Mouse (Mus musculus) adrenal gland, adult 2 months (tissue): ENCODE results near the gene Gna14. TPM values are rescaled to one million over a fixed set of nuclear protein-coding genes. Genes with fewer than 3 reads are reported as not detected.
A peak's percentile ranks its signal among the peaks of the same experiment; 100 is the strongest.

Experiments
- DNase-seq: peaks from one replicate; pipeline ENCODE4 v3.0.0; 2021
- polyA plus RNA-seq: library from polyadenylated mRNA; depleted of rRNA; stranded (reverse); fragments of >200 nt; gene quantifications from 2 replicates; pipeline ENCODE4 v1.2.3, GENCODE M21; 2012
- total RNA-seq, 2 experiments: library from RNA; stranded (reverse); gene quantifications; 2 replicates each; pipeline ENCODE4 v1.2.3; 2021

Gene Gna14
- total and polyA plus RNA-seq, 3 experiments, result 27.4 to 40.9 (median 31.1) TPM

GRCm38 (mm10) chr19:16510343-16511080 is 75.0 kb downstream of the Gna14 start:
- no peak for DNase-seq

DNA sequence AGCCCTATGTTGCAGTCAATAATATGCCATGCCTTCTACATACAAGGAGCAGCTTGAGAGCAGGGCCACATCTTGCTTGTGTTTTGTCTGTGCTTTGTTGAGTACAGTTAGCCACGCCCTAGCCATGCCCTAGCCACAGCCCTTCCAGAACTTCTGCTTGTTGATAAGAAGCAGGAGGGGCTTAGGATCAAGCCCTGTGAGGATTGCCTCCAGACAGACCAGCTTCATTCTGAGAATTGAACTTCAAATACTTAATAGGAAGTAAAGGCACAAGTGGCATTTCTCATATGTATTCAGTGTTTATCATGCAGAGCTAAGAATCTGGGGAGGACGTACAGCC is 75.5 kb downstream of the Gna14 start:
- DNase-seq, result no peak

GRCm38 (mm10) chr19:16514201-16514600 is 78.6 kb downstream of the Gna14 start:
- no peak for DNase-seq

DNA sequence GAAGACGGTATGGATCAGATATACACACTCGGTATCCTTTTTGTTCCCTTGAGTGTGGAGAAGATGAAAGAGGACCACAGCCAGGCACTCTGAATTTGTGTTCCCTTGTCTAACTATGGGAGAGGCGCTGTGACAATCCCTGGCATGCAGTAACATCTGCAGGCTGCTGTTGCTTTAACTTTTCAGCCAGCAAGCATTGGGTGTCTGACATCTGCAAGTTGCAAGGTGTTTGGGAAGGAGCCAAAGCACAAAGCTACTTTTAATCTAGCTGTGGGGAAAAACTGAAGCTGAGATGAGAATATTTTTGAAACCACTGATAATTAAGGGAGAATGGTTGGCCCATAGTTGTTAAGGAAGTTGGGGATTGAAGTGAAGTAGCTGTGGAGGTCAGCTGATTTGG is 83.0 kb downstream of the Gna14 start:
- DNase-seq, result no peak

- no peak for DNase-seq
Observed at GRCm38 (mm10) chr19:16520608-16521007, 85.0 kb downstream of the Gna14 start.

DNA sequence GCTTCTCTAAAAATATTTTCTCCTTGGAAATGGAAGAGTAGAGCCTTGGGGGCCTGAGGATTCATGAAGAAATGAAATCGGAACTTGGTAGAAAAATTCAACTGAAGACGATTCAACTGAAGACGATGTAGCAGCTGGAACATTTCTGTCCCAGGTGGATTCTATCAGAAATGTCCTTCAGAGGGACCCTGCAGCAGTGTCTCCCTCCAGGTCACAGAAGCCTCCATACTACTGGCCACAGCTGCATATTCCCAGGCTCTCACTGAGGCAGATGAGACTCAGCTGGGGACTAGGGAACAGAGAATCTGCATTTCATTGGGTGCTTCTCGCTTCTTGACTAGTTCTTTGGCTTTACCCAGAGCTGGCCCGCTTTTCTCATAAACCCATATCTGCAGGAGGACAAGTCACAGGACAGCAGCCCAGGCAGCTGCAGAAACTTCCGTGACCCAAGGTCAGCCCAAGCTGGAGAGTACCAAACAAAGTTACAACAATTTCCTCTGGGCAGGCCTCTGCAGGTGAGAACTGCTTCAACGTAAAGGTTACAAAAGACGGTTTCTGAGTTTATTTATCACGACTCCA is 90.8 kb downstream of the Gna14 start:
- peak; percentile 11 for DNase-seq

GRCm38 (mm10) chr19:16527031-16527430 is 91.5 kb downstream of the Gna14 start:
- no peak for DNase-seq

DNA sequence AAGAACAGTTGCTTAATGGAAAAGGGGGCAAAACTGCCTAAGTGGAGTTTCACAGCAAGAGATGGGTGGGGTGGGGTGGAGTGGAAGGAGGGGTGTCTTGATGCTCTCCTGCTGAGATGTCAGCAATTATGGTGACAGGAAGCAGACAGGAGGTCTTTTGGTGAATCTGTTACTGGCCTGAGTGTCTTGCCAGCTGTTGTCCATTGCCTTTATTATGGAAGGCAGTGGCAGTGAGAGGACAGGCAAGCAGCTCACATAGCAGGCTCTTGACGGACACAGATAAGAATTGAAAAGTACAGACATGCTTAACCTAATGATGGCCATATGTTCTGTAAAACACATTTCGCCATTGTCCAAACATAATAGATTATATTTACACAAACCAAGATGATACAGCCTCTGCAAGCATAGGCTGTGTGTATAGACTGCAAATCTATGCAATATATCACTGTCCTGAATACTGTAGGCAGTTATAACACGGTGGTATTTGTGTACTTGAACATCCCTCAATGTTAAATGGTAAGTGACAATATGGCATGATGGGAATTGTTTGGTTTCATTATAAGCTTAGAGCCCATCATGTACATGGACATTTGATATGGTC is 92.8 kb downstream of the Gna14 start:
- DNase-seq, result no peak

DNA sequence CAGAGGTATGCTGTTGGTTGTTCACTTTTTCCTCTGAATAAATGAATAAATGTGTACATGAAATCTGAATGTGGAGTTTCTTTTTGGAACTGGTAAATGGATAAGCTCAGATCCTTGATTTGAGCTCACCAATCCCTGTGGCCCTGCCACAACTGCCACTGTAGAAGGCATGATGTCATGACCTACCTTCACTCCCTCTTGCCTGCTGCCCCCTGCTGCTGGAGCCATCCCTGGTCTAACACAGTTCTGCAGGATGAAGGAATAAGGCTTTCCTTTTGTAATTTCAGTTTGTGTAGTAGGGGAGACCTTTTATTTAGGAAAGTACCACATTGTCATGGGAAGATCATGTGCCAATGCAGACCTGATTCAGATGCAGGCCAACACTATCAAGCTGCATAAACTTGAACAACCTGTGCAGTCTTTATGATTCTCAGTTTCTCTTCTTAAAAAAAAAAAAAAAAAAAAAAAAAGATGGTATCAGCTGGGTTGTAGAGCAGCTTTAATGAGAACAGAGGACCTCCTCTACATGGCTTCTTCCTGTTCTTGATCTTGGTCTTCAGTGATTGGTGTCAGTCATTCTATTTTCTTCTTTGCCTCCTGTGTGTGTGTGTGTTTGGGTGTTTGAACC is 93.8 kb downstream of the Gna14 start:
- DNase-seq, result peak; percentile 68

DNA sequence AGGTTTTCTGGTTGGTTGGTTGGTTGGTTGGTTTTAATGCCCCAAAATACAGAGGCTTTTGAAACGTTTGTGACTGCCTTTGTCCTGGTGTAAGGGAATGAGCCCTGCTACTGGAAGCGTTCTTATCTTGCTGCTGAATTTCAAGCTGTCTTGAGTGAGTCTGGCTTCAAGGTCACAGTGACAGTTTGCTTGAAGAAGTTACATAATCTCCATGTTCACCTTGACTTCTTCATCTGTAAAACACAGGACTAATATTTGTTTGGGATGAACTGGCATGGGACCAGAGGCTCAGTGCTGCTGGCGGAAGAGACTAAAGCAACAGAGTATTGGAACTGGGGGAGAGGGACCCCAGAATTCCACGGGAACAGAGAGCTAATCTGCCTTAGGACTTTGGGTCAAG is 94.4 kb downstream of the Gna14 start:
- DNase-seq, result peak; percentile 48

DNA sequence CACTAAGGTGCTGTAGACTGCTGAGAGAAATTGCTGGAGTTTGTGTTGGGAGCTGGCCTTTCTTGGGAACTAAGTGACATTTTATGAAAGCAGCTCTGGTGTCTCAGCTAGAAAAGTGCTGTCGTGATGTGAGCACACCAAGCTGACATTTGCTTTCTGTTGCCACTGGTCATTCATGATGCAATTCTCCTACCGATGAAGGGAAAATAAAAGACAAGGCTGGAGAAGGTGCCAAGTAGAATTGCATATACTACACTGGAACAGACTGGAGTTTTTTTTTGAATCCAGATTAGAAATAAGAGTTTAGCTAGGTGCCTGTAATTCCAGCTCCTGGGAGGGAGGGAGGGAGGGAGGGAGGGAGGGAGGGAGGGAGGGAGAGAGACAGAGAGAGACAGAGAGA is 98.7 kb downstream of the Gna14 start:
- no peak for DNase-seq

DNA sequence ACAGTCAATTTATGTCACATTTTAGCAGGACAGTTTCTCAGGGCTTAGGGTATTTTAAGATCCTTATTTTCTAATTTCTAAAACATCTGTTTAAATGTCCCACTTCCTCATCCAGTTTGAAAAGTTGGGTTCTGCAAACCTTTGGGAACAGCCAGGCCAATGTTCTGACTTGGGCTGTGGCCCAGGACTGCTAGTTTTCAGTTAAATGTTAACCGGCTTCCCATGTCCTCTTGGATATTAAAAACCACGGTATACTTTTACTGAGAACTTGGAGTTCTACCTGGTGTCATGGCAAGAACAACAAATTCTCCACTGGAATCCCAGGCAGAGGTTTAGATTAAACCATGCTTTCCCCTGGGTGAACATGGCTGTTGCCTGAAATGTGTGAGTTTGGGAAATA is 102.9 kb downstream of the Gna14 start:
- no peak for DNase-seq

DNA sequence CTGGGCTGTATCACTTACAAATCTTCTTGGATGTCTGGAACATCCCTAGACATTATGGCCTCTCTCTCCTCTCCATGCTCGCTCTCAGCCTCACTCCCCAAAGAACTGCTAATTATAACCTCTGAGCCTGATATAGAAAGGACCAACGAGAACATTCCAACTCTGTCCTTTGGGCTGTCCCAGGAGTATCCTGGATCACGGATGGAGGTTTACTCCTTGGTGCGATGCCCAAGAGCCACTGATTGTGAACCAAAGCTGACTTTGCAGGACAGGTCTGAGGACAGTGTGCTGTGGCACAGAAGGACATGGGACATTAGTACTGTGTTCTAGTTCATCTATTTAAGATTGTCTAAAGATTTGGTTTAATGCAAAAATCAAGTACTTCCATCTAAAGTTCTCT is 108.1 kb downstream of the Gna14 start:
- DNase-seq, result no peak

GRCm38 (mm10) chr19:16556988-16557387 is 121.4 kb downstream of the Gna14 start:
- no peak for DNase-seq

GRCm38 (mm10) chr19:16557971-16558370 is 122.4 kb downstream of the Gna14 start:
- DNase-seq, result no peak

- no peak for DNase-seq
Observed at GRCm38 (mm10) chr19:16558570-16558969, 123.0 kb downstream of the Gna14 start.

DNA sequence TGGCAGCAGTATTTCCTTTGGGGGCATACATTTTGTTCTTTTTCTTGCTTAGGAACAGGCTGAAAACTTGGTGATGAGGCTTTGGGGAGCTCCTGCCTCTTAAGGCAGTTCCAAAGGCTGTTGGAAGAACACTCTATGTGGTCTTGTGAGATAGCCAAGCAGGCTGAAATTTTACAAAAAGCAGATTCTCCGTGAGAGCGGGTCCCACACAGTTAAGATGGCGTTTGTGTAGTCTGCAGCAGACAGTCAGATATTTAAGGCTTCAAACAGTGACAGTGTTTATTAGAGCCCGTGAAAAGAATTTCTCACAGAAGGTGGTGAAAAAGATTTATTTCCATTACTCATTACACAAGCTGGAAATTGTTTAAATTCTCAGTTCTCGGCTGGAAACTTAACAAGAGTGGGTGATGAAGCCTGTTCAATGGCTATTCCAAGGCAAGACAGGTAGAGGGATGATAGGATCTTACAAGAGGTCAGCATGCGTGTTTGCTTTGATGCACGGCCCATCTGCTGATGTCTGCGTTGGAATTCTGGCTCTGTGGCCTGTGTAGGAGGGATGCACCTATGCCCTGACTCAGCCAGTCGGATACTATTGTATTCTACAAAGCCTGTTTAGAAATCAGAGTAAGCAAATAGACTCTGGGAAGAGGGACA is 123.8 kb downstream of the Gna14 start:
- no peak for DNase-seq

- peak; percentile 20 for DNase-seq
Observed at GRCm38 (mm10) chr19:16562676-16563075, 127.1 kb downstream of the Gna14 start.

- no peak for DNase-seq
Observed at GRCm38 (mm10) chr19:16576790-16577189, 141.2 kb downstream of the Gna14 start.

DNA sequence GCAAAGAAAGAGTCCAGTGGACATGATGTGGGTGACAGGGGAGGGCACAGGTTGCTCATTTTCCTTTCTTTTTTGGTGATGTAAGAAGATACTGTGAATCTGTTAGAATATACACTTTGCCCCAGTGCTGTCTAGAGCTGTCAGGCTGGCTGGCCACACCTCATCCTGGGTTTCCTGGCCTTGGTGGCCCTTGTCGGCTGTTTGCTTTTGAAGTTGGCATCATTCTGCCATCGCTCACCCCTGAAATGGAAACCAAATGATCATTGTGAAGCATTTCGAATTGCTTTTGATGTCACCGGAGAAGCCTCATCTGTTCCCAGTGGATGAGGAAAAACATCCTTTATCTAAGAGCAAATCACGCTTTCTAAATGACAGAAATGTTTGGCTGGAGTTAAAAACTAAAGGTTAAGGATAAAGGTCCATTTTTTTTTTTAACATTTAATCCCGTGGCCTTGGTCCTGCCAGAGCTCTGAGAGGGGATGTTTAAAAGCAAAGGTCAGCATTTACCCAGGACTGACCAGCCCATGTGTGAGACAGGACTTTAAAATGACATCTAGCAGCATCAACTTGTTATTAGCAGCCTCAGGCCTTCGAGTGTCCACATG is 144.2 kb downstream of the Gna14 start:
- peak; percentile 74 for DNase-seq

DNA sequence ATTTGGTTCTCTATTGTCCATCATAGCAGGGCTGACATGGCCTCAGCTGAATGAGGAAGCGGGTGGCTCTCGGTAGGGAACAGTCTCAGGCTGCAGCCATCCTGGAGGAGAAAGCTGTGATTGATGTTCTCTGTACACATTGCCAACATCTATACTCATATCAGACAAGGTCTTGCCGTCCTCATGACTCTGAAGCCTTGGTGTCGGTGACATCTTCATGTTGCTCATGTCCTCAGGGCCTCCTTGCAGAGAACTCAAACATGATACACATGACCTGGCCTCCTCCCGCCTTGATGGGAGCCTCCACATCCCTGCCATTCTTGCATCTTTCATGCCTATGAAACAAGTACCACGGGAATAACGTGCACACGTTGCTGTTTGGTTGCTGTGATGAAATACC is 144.9 kb downstream of the Gna14 start:
- DNase-seq, result peak; percentile 58

- no peak for DNase-seq
Observed at GRCm38 (mm10) chr19:16584546-16584945, 149.0 kb downstream of the Gna14 start.
